Mouse (Mus musculus): ENCODE results near the gene Tmem126b. TPM values are rescaled to one million over a fixed set of nuclear protein-coding genes. Genes with fewer than 3 reads are reported as not detected.
A peak's percentile ranks its signal among the peaks of the same experiment; 100 is the strongest.

Gene Tmem126b
- 5.9 to 8.8 TPM (median 8.7 TPM) in 3 replicates for total RNA-seq (2017)

- peak; percentile 99 for ATAC-seq (replicated peaks; ENCODE audit: insufficient number of reproducible peaks, low FRiP score, low TSS enrichment, poor library complexity, severe bottlenecking)
Observed at GRCm38 (mm10) chr7:90475793-90476312, at the start of gene Tmem126b. Tmem126b (minus strand) TSS chr7:90476001.

GRCm38 (mm10) chr7:90512293-90512692, 36.5 kb upstream of the Tmem126b start:
- no peak for ATAC-seq (replicated peaks; ENCODE audit: insufficient number of reproducible peaks, low FRiP score, low TSS enrichment, poor library complexity, severe bottlenecking)

- no peak for ATAC-seq (replicated peaks; ENCODE audit: insufficient number of reproducible peaks, low FRiP score, low TSS enrichment, poor library complexity, severe bottlenecking)
Observed at GRCm38 (mm10) chr7:90508124-90508523, 32.3 kb upstream of the Tmem126b start.

DNA sequence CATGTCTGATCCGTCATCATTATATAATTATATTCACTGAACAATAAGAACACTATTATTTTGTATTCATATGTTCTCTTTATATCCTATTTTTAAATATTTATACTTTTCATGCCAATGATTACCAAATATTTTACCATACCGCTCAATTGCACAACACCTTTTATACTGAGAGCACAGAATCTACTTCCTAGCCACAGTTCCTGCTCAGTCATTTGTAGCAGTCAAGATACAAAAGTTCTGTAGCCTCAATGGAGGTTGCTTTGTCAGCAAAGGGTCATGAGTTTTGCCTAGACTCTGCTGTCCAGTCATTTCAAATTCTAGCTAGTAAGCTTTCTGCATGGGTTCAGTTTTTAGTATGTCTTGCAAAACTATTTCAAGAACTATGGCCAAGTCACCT, 6.8 kb upstream of the Tmem126b start:
- no peak for ATAC-seq (replicated peaks; ENCODE audit: insufficient number of reproducible peaks, low FRiP score, low TSS enrichment, poor library complexity, severe bottlenecking)

DNA sequence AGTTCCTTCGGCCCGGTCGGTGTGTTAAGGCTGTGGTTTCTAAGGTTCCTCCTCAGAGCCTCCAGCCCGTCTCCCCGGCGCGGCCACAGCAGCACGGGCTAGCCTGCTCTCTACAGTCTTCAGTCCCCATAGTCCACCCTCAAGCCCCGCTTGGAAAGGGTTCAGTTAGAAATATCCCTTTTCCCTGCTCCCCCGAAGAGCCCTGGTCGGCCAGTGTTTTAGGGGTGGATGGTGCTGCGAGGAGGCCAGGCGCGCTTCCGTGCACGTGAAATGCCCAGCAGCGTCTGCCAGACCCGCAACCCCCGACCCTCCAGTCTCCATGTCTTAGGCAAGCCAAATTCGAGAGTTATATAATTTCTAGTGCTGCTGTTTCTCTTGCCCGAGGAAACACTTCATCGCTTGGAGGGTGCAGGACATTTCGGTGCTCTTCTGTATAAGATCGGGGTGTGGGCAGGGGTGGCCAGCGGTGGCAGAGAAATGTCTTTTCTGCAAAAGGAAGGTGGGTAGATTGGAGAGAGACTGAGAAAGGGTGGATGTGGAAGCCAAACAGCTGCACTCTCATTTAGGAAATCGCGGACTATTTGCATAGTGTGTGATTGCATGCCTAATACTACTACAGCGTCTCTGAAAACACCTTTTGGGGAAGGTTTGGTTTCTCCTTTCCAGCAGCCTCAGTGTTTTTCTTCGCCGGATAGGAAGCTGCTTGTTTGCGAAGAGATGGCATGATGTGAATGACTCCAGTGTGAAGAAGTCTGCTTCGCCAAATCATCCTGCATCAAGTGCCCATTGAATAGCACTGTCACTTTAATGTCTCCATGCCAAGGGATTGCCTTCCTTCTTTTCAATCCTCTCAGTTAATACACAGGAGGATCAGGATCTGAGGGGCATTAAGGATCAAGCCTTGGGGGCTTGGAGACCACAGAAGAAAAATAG, 778 bp upstream of the Tmem126b start, which contains the start of gene Dlg2:
Gene Dlg2 (plus strand): TSS at position 360 of the 933 bp plus-strand sequence.
- no peak for ATAC-seq (replicated peaks; ENCODE audit: insufficient number of reproducible peaks, low FRiP score, low TSS enrichment, poor library complexity, severe bottlenecking)

DNA sequence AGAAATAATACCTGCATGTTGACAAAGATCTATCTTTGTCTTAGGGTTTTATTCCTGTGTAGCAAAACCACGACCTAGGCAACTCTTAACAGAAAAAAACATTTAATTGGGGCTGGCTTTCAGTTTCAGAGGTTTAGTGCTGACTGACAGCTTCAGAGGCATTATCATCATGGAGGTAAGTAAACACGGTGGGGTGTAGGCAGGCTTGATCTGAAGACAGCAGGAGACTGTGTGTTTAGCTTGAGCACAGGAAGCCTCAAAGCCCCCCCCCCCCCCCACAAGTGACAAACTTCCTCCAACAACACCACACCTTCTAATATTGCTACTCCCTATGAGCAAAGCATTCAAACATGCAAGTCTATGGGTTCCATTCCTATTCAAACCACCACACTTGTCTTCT, 2.3 kb downstream of the Tmem126b start:
- no peak for ATAC-seq (replicated peaks; ENCODE audit: insufficient number of reproducible peaks, low FRiP score, low TSS enrichment, poor library complexity, severe bottlenecking)

GRCm38 (mm10) chr7:90461441-90461840, 14.4 kb downstream of the Tmem126b start:
- no peak for ATAC-seq (replicated peaks; ENCODE audit: insufficient number of reproducible peaks, low FRiP score, low TSS enrichment, poor library complexity, severe bottlenecking)

GRCm38 (mm10) chr7:90460930-90461329, 14.9 kb downstream of the Tmem126b start:
- peak; percentile 59 for ATAC-seq (replicated peaks; ENCODE audit: insufficient number of reproducible peaks, low FRiP score, low TSS enrichment, poor library complexity, severe bottlenecking)

DNA sequence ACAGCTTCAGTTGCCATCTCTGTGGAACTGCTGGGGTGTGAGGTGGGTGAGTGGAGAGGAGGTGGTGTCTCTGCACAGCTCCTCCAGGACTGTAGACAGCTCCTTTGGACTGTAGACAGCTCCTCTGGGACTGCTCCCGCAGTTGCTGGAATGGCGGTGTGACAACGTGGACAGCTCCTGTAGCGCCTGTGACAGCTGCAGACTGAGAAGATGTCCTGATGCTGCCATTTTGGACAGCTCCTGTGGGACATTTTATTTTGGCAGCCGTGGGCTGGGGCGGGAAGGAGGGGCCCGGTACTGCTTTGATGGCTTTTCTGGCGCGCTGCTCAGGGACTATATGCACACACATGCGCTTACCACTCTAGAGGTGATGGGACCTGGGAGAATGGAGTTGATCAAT, 15.5 kb downstream of the Tmem126b start:
- ATAC-seq (replicated peaks; ENCODE audit: insufficient number of reproducible peaks, low FRiP score, low TSS enrichment, poor library complexity, severe bottlenecking): no peak

- ATAC-seq (replicated peaks; ENCODE audit: insufficient number of reproducible peaks, low FRiP score, low TSS enrichment, poor library complexity, severe bottlenecking): no peak
Observed at GRCm38 (mm10) chr7:90457517-90457916, 18.3 kb downstream of the Tmem126b start.

DNA sequence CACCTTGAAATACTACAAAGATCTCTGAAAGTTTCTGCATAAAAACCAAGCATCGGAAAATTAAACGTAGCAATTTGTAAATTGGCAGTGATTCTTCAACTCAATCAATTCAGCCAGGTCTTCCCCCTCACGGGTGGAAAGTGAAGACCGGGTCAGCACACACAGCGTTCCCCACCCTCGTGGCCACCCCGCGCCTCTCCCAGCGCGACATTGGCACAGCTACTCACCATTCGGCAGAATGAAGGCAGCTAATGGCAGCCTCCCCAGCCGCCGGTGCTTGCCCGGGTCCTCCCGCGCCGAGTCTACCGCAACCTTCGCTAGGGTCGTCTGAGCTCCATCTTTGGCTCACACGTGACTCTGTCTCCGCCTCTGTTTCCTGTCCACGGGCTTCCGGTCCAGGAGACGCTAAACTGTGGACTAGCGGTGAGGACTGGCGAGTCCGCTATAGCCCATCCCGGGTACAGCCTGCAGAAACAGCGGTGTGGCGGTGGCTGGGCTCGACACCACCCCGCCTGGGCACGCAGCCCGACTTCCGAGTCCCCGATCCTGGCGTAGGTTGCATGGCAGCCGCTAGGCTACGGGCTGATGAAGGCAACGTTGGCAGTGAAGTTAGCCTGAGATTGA, 18.8 kb downstream of the Tmem126b start, which contains the start of gene Tmem126a:
Gene Tmem126a (minus strand): TSS at position 385 of the 624 bp plus-strand sequence.
- peak; percentile 97 for ATAC-seq (replicated peaks; ENCODE audit: insufficient number of reproducible peaks, low FRiP score, low TSS enrichment, poor library complexity, severe bottlenecking)

DNA sequence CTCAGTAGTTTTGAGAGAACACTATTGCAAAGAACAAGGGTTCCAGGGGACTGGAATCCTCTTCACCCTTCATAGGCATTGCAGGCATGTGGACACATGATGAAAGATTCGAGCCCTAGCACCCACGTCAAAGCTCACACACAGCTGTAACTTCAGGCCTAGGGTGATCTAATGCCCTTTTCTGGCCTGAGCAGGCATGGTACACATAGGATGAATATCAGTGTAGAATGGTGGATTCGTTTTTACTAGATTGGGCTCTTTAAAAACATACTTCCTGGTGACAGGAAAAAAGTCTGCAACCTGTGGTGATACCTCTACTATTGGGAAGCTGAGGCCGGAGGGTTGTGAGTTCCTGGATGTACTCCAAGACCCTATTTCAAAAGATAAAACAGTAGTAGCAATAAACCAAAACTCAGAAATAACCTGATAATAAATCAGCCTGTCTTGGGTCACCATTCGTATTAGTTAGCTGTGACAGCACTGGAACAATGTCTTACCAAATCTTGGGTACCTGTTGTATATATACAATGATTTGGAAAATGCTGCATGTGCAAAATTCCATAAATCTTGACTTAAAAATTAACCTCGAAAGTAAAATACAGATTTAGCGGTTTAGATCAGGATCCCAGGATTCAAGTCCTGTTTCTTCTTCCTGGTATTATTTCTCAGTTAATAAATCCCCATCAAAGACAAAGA, 19.5 kb downstream of the Tmem126b start:
- ATAC-seq (replicated peaks; ENCODE audit: insufficient number of reproducible peaks, low FRiP score, low TSS enrichment, poor library complexity, severe bottlenecking): no peak

GRCm38 (mm10) chr7:90444206-90444605, 31.6 kb downstream of the Tmem126b start:
- ATAC-seq (replicated peaks; ENCODE audit: insufficient number of reproducible peaks, low FRiP score, low TSS enrichment, poor library complexity, severe bottlenecking): no peak

GRCm38 (mm10) chr7:90443101-90444091, 32.4 kb downstream of the Tmem126b start:
- ATAC-seq (replicated peaks; ENCODE audit: insufficient number of reproducible peaks, low FRiP score, low TSS enrichment, poor library complexity, severe bottlenecking): peak; percentile 55

GRCm38 (mm10) chr7:90442518-90443080, 33.2 kb downstream of the Tmem126b start, which contains the start of gene Crebzf:
Crebzf (plus strand) TSS chr7:90442729.
- ATAC-seq (replicated peaks; ENCODE audit: insufficient number of reproducible peaks, low FRiP score, low TSS enrichment, poor library complexity, severe bottlenecking): peak; percentile 94

DNA sequence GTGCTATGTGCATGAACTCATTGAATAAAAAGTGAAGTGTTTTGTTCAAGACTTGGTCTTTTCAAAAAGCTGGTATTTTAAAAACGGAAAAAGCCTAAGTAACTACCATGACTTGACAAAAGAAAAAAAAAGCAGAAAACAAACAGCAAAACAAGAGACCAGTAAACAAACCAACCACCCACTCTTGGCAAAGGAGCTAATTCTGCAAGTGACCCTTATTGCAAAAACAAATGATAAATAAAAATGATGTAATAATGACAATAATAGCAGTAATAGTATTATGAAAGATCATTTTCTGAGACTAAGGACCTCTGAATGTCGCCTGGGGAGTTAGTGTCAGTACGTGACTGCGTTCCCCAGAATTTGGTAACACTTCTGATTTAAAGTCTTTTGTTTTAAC, 33.7 kb downstream of the Tmem126b start:
- ATAC-seq (replicated peaks; ENCODE audit: insufficient number of reproducible peaks, low FRiP score, low TSS enrichment, poor library complexity, severe bottlenecking): no peak

GRCm38 (mm10) chr7:90440044-90440443, 35.8 kb downstream of the Tmem126b start:
- no peak for ATAC-seq (replicated peaks; ENCODE audit: insufficient number of reproducible peaks, low FRiP score, low TSS enrichment, poor library complexity, severe bottlenecking)

All from monocyte, adult 5-6 weeks (primary cell).